Mouse (Mus musculus) lung, adult 2 months (tissue): Measurements from ENCODE around the gene Cep152. TPM values are rescaled to one million over a fixed set of nuclear protein-coding genes. Genes with fewer than 3 reads are reported as not detected.

Experiments used
- DNase-seq: peaks from one replicate; pipeline ENCODE4 v3.0.0; 2022
- H3K4me1 ChIP-seq: fragments of 200-500 bp; 2 replicates; pipeline ENCODE4 v1.6.1; 2011; ENCODE audit warnings: low read length; ENCODE audit not compliant: control insufficient read depth, insufficient read depth
- H3K4me3 ChIP-seq: fragments of 200-500 bp; replicated peaks from 2 replicates; pipeline ENCODE3; 2011; ENCODE audit warnings: low read depth, mild to moderate bottlenecking, control low read depth, low read length; ENCODE audit errors: extremely low read depth
- CTCF ChIP-seq: fragments of 200-500 bp; IDR thresholded peaks from 2 replicates; pipeline ENCODE4 v1.5.1; 2011; ENCODE audit warnings: mild to moderate bottlenecking, low read length, control low read depth; ENCODE audit not compliant: insufficient read depth
- POLR2A ChIP-seq: fragments of 200-500 bp; IDR thresholded peaks from 2 replicates; pipeline ENCODE4 v1.6.1; 2011; ENCODE audit warnings: low read depth, mild to moderate bottlenecking, control low read depth, low read length, borderline replicate concordance; ENCODE audit errors: extremely low read depth
- WGBS: fragments of 180-500 bp; shearing (Covaris S2); methylation state at CpG from one replicate; pipeline ENCODE4 v1.1.7; 2018; 5-methylcytosine and 5-hydroxymethylcytosine counted together
- polyA plus RNA-seq: library from polyadenylated mRNA; depleted of rRNA; stranded (reverse); fragments of >200 nt; gene quantifications from 2 replicates; pipeline ENCODE4 v1.2.3, GENCODE M21; 2012; rRNA removed

Cep152 gene
- polyA plus RNA-seq: 0.86 and 1.2 TPM in 2 replicates

DNA sequence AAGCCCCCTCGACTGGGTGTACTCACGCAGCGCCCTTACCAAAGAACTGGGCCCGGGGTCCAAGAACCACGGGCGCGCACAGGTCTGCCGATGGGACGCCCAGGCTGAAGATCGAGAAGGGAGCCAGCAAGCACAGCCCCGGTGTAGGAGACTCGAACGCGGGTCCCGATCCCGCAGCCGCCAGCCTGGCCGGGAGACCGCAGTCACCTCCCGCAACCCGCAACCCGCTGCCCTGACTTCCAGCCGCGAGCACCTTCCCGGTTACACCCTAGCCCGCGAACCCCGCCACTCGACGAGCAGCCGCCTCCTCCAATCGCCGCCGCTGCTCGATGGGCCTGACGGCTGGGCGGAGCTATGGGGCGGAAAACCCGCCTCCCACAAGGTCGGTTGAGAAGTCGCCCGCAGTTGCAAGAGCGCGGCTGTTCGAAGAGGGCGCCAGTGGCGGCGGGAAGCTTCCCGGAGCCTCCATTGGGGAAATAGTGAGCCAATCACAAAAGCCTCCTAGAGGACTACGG lies at the start of gene Cep152:
TSS of gene Cep152 (minus strand) at position 277 of the 515 bp plus-strand sequence.
- Histone ChIP-seq H3K4me1 (no peaks in the 10 kb centered on the region), H3K4me3 (peak within 1 kb of the TSS; percentile 86)
- DNase-seq: peak; percentile 97
- peak; percentile 44; the same call in 1 of the 2 replicates for TF ChIP-seq POLR2A
- TF ChIP-seq CTCF: no peak
- under 1% methylated on average over 50 of the region's 50 CpGs for WGBS

DNA sequence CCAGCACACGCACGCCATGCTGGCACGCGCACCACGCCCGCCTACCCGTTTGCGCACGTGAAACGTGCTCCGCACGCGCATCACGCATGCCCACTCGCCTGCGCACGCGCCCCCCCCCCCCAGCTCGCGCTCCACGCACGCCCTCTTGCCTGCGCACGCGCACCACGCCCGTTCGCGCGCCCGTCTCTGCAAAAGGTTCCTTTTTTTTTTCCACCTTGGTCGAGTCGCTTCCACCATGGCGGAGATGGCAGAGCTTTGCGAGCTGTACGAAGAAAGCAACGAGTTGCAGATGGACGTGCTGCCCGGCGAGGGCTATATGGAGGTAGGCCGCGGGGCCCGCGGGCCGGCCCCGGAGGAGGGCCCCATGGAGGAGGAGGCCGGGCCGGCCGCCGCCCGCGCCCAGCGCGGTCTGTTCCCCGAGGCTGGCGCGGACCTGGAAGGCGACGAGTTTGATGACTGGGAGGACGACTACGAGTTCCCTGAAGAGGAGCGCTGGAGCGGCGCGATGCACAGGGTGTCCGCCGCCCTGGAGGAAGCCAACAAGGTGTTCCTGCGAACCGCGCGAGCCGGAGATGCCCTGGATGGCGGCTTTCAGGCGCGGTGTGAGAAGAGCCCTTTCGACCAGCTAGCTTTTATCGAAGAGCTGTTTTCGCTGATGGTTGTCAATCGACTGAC lies 48.2 kb upstream of the Cep152 start, which contains the start of gene Eid1:
TSS of gene Eid1 (plus strand) at position 139 of the 675 bp plus-strand sequence.
- Histone ChIP-seq H3K4me3 (peak within 1 kb of the TSS; percentile 98), H3K4me1 (no peaks in the 10 kb centered on the region; the same call in 1 of the 2 replicates)
- peak; percentile 73 for DNase-seq
- under 1% methylated on average over 64 of the region's 79 CpGs for WGBS
- no peak for TF ChIP-seq CTCF
- TF ChIP-seq POLR2A: peak; percentile 66; the same call in 1 of the 2 replicates

DNA sequence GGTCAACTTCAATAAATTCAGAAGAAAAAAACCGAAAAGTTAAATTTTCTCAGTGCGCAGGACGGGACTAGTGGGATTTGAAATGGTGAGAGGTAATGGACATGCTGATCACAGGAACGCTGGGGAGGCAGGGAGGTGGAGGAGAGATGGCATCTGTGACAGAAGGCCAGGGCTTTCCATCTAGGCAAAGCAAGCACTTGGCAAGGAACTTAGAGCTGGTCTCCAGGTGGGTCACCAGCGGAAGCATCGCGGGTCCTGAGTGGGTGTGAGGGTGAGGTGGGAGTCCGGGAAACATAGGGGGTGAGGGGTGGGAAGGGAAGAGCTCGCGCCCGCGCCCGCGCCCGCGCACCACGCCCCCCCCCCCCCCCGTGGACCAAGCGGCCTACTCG lies 47.6 kb upstream of the Cep152 start:
- TF ChIP-seq CTCF: no peak
- no peak for TF ChIP-seq POLR2A
- 15% methylated on average over 15 of the region's 20 CpGs for WGBS
- no peak for DNase-seq
- H3K4me1 ChIP-seq: no peaks in the 10 kb centered on the region; the same call in 1 of the 2 replicates
- H3K4me3 ChIP-seq: peak overlapping the region; percentile 98

DNA sequence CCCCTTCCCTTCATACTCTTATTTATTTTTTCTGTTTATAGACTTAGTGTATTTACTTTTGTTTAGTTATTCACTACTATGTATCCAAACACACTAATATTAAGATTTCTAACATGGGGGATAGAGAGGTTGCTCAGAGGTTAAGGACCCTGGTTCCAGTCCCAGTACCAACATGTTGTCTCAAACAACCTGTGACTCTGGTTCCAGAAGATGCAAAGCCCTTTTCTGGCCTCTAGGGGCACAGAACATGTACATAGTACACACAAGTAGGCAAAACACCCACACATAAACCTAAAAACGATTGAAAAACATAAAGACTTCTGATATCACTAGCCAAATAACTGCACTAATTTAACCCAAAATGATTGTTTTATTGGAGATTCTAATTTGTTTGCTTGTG lies 45.9 kb upstream of the Cep152 start:
- TF ChIP-seq POLR2A (no peak), CTCF (no peak)
- 32% methylated on average over 1 of the region's 1 CpGs for WGBS
- H3K4me3 ChIP-seq: no peak overlapping the region
- no peak for DNase-seq
- no peaks in the 10 kb centered on the region; the same call in 1 of the 2 replicates for H3K4me1 ChIP-seq

DNA sequence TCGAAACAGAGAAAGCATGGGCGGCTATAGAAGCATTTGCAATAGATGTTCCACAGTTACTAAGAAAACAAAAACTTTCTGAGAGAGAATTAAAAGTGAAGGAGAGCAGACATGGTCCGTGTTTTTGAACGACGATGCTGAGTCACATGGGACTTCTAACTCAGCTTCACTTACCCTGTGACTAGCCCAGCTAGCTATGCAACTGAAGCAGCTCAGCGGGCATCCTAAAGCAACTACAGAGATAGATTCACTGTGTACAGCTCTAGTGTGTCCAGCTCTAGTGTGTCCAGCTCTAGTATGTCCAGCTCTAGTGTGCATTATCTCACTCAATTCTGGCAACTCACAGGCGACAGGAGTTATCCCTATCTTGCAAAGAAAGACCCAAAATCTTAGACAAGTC lies 42.8 kb upstream of the Cep152 start:
- H3K4me3 ChIP-seq: no peak overlapping the region
- TF ChIP-seq CTCF (no peak), POLR2A (no peak)
- 76% methylated on average over 7 of the region's 7 CpGs for WGBS
- H3K4me1 ChIP-seq: no peaks in the 10 kb centered on the region
- DNase-seq: no peak

DNA sequence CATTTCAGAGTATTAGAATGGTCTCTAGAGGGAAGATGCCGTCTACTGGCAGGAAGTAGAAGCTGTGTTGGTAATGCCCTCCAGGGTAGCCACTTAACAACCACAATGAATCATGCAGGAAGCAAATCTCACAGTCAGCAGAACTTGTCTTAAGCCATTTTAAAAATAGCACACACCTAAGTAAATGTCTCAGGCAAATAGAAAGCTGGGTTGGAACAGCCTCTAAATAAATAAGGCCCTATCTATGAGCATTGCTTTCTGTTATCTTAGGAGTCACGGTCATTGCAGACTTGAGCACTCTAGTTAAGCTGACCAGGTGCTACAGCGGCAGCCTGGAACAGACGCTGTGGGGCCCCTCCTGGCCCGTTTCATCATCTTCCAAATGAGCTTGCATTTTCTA lies 42.3 kb upstream of the Cep152 start:
- WGBS: 38% methylated on average over 5 of the region's 5 CpGs
- Histone ChIP-seq H3K4me1 (no peaks in the 10 kb centered on the region), H3K4me3 (no peak overlapping the region)
- no peak for TF ChIP-seq CTCF
- TF ChIP-seq POLR2A: no peak
- no peak for DNase-seq

DNA sequence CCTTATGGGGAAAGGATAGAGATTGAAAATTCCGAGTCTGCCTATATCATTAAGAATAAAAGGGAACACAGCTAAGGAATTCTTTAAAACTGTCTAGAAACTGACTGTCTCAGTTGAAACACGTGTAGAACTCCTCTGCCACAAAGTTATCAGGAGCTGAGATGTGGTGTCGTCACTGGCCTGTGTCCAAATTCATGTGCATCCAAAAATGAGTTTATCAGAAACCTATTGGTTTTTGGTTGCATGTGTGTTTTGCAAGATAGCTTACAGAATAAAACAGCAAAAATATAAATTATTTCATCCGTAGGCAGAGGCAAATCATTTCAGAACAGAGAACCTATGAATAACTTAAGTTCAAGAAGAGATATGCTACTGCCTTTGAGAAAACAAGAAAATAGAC lies 41.8 kb upstream of the Cep152 start:
- no peak for TF ChIP-seq POLR2A
- no peak for TF ChIP-seq CTCF
- WGBS: 71% methylated on average over 4 of the region's 4 CpGs
- no peak overlapping the region for H3K4me3 ChIP-seq

DNA sequence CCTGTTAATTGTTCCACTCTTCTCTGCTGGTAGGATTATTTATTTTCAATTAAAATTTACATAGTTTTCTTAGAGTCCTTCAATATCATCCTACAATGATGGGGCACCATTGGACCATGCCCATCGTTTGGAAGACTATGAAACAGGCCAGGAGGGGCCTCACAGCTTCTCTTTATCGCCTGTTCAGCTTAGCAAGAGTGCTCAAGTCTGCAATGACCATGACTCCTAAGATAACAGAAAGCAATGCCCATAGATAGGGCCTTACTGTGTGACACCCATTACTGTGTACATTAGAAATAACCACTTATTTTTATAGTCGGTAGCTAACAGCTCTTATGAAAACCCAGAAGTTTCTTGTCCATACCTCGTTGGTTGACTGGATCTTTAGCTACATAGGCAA lies 41.0 kb upstream of the Cep152 start:
- no peak for TF ChIP-seq POLR2A
- DNase-seq: no peak
- 85% methylated on average over 4 of the region's 4 CpGs for WGBS
- no peaks in the 10 kb centered on the region for H3K4me1 ChIP-seq
- H3K4me3 ChIP-seq: no peak overlapping the region

More for the DNA sequence above, 41.8 kb upstream of the Cep152 start:
- no peak for DNase-seq
- no peaks in the 10 kb centered on the region for H3K4me1 ChIP-seq

DNA sequence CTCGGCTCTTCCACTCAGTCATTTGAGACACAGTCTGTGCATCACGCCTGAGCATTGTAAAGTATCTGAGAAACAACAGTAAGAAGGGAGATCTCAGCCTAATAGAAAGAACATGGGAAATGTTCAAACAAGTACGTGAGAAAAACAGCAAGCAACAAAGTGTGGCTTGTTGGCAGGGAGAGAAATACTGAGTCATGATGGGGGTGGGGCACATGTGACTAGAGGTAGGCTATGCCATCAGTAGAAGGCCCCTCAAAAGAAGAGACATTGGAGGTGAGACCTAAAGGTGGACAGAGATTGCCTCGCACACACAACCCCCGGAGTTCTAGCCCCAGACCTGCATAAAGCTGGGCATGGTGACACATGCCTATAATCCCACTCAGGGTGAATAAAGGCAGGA lies 40.3 kb upstream of the Cep152 start:
- no peak for DNase-seq
- no peak overlapping the region for H3K4me3 ChIP-seq
- H3K4me1 ChIP-seq: no peaks in the 10 kb centered on the region
- no peak for TF ChIP-seq CTCF
- no peak for TF ChIP-seq POLR2A
- WGBS: 85% methylated on average over 5 of the region's 5 CpGs

DNA sequence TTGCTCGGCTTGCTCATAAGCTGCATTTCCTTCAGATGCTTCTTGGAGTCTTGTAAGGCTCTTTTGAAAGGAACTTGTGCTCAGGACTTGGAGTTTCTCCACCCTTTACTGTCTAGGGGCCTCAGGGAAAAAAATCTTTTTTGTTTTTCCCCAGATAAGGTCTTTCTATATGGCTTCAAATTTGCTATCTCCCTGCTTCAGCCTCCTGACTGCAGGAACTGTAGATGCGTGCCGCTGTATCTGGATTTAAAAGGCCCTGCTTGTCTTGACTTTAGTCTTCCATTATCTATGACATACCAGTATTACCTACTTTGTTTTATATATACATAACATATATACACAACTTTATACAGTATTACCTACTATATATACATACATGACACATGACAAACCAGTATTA lies 37.6 kb upstream of the Cep152 start:
- no peak overlapping the region for H3K4me3 ChIP-seq

More for the DNA sequence above, 37.6 kb upstream of the Cep152 start:
- WGBS: 94% methylated on average over 3 of the region's 3 CpGs
- TF ChIP-seq CTCF (no peak), POLR2A (no peak)
- no peak for DNase-seq
- no peaks in the 10 kb centered on the region for H3K4me1 ChIP-seq
